Mouse (Mus musculus) liver, embryonic 12.5 days (tissue): ENCODE data around the gene Wfdc3. TPM values are rescaled to one million over a fixed set of nuclear protein-coding genes. Genes with fewer than 3 reads are reported as not detected.

Experiments
- ATAC-seq: fragments of 200-750 bp; cut with Nextera tagmentation; 2 replicates; pipeline ENCODE4 v1.8.0; 2017; ENCODE audit warnings: moderate number of reproducible peaks, mild to moderate bottlenecking, moderate library complexity
- H3K27ac ChIP-seq: fragments of 300-500 bp; sonication (generic); 2 replicates; pipeline ENCODE4 v1.5.1; 2016; ENCODE audit warnings: mild to moderate bottlenecking
- H3K27me3 ChIP-seq: fragments of 300-500 bp; sonication (generic); replicated peaks from 2 replicates; pipeline ENCODE4 v1.6.1; 2016; ENCODE audit warnings: mild to moderate bottlenecking, moderate library complexity
- H3K36me3 ChIP-seq: fragments of 300-500 bp; sonication (generic); 2 replicates; pipeline ENCODE4 v1.6.1; 2016; ENCODE audit warnings: mild to moderate bottlenecking, moderate library complexity
- H3K4me1 ChIP-seq: fragments of 300-500 bp; sonication (generic); 2 replicates; pipeline ENCODE4 v1.6.1; 2016
- H3K4me2 ChIP-seq: fragments of 300-500 bp; sonication (generic); 2 replicates; pipeline ENCODE4 v1.6.1; 2016; ENCODE audit warnings: mild to moderate bottlenecking, moderate library complexity
- H3K4me3 ChIP-seq: fragments of 300-500 bp; sonication (generic); 2 replicates; pipeline ENCODE4 v1.5.1; 2016; ENCODE audit warnings: mild to moderate bottlenecking, moderate library complexity
- H3K9ac ChIP-seq: fragments of 300-500 bp; sonication (generic); 2 replicates; pipeline ENCODE4 v1.6.1; 2016; ENCODE audit warnings: mild to moderate bottlenecking, moderate library complexity
- H3K9me3 ChIP-seq: fragments of 300-500 bp; sonication (generic); replicated peaks from 2 replicates; pipeline ENCODE4 v1.6.1; 2016; ENCODE audit warnings: mild to moderate bottlenecking, moderate library complexity
- WGBS: fragments of 180-500 bp; shearing (Covaris S2); methylation state at CpG from one replicate; pipeline ENCODE4 v1.1.7; 2016; ENCODE audit not compliant: insufficient replicate concordance; 5-methylcytosine and 5-hydroxymethylcytosine counted together
- polyA plus RNA-seq: library from polyadenylated mRNA; unstranded; fragments of >200 nt; fragmentation: Nextera tagmentation; extraction: Ambion mirVana; gene quantifications from 2 replicates; pipeline ENCODE4 v1.2.1, GENCODE M21; 2016

Gene Wfdc3
- polyA plus RNA-seq, 1 experiment from 2014 or later = 0.48 TPM

GRCm38 (mm10) chr2:164773229-164773988 is 27.7 kb upstream of the Wfdc3 start:
- Histone ChIP-seq H3K9ac (peak overlapping the region; percentile 97), H3K4me3 (peak overlapping the region; percentile 98)

GRCm38 (mm10) chr2:164771123-164771522 is 25.4 kb upstream of the Wfdc3 start:
- no peaks in the 10 kb centered on the region for H3K9me3 ChIP-seq
- H3K4me2 ChIP-seq = peak overlapping the region; percentile 85
- H3K27me3 ChIP-seq = peaks cover 13% of the 10 kb centered on the region
- peak overlapping the region; percentile 98 for H3K4me3 ChIP-seq
- H3K4me1 ChIP-seq = peaks cover 57% of the 10 kb centered on the region
- 66% methylated on average over 8 of the region's 8 CpGs for WGBS
- no peak for ATAC-seq
- H3K9ac ChIP-seq = peak overlapping the region; percentile 97
- H3K27ac ChIP-seq = peak overlapping the region; percentile 96
- peaks cover 57% of the 10 kb centered on the region for H3K36me3 ChIP-seq

More at GRCm38 (mm10) chr2:164773229-164773988, 27.7 kb upstream of the Wfdc3 start:
- H3K9me3 ChIP-seq = no peaks in the 10 kb centered on the region
- H3K4me2 ChIP-seq = peak overlapping the region; percentile 85
- peaks cover 36% of the 10 kb centered on the region for H3K27me3 ChIP-seq
- peak; percentile 6 for ATAC-seq
- peaks cover 47% of the 10 kb centered on the region for H3K4me1 ChIP-seq
- H3K27ac ChIP-seq = peak overlapping the region; percentile 96
- H3K36me3 ChIP-seq = peaks cover 35% of the 10 kb centered on the region
- WGBS = 57% methylated on average over 14 of the region's 14 CpGs

- 1% methylated on average over 15 of the region's 15 CpGs for WGBS
Measured at GRCm38 (mm10) chr2:164770279-164770678, 24.5 kb upstream of the Wfdc3 start.

GRCm38 (mm10) chr2:164769258-164770037 is 23.7 kb upstream of the Wfdc3 start, which contains the start of gene Ube2c:
Ube2c (plus strand) TSS chr2:164769898.
- H3K27ac ChIP-seq = peak within 1 kb of the TSS; percentile 96
- no peaks in the 10 kb centered on the region for H3K9me3 ChIP-seq
- peaks cover 57% of the 10 kb centered on the region for H3K4me1 ChIP-seq
- H3K4me3 ChIP-seq = peak within 1 kb of the TSS; percentile 98
- ATAC-seq = peak; percentile 95
- H3K27me3 ChIP-seq = no peaks in the 10 kb centered on the region
- peak within 1 kb of the TSS; percentile 97 for H3K9ac ChIP-seq
- peaks cover 74% of the 10 kb centered on the region for H3K36me3 ChIP-seq
- peak within 1 kb of the TSS; percentile 85 for H3K4me2 ChIP-seq
- 1% methylated on average over 53 of the region's 53 CpGs for WGBS

More at GRCm38 (mm10) chr2:164770279-164770678, 24.5 kb upstream of the Wfdc3 start:
- Histone ChIP-seq H3K27ac (peak overlapping the region; percentile 96), H3K4me2 (peak overlapping the region; percentile 85), H3K4me3 (peak overlapping the region; percentile 98), H3K9ac (peak overlapping the region; percentile 97), H3K36me3 (peaks cover 66% of the 10 kb centered on the region), H3K4me1 (peaks cover 59% of the 10 kb centered on the region), H3K27me3 (peaks cover 5% of the 10 kb centered on the region; the same call in 1 of the 2 replicates), H3K9me3 (no peaks in the 10 kb centered on the region)
- no peak for ATAC-seq

GRCm38 (mm10) chr2:164767812-164768540 is 22.2 kb upstream of the Wfdc3 start:
- 89% methylated on average over 15 of the region's 15 CpGs for WGBS
- H3K36me3 ChIP-seq = peaks cover 76% of the 10 kb centered on the region
- peak overlapping the region; percentile 74 for H3K4me2 ChIP-seq
- H3K27me3 ChIP-seq = no peaks in the 10 kb centered on the region
- H3K4me1 ChIP-seq = peaks cover 51% of the 10 kb centered on the region
- H3K9ac ChIP-seq = peak overlapping the region; percentile 18; the same call in 1 of the 2 replicates
- H3K4me3 ChIP-seq = peak overlapping the region; percentile 13
- H3K9me3 ChIP-seq = no peaks in the 10 kb centered on the region
- ATAC-seq = no peak
- peak overlapping the region; percentile 72 for H3K27ac ChIP-seq

- no peak overlapping the region for H3K9ac ChIP-seq
- peaks cover 76% of the 10 kb centered on the region for H3K36me3 ChIP-seq
- no peak overlapping the region for H3K4me2 ChIP-seq
- no peak for ATAC-seq
- H3K4me3 ChIP-seq = no peak overlapping the region
- H3K4me1 ChIP-seq = peaks cover 51% of the 10 kb centered on the region
- H3K9me3 ChIP-seq = no peaks in the 10 kb centered on the region
- H3K27me3 ChIP-seq = no peaks in the 10 kb centered on the region
- H3K27ac ChIP-seq = peak overlapping the region; percentile 64
- WGBS = 77% methylated on average over 3 of the region's 3 CpGs
Measured at GRCm38 (mm10) chr2:164765841-164766240, 20.1 kb upstream of the Wfdc3 start.

- peak overlapping the region; percentile 62 for H3K9ac ChIP-seq
- 75% methylated on average over 7 of the region's 7 CpGs for WGBS
- H3K36me3 ChIP-seq = peaks cover 95% of the 10 kb centered on the region
- peak; percentile 18; the same call in 1 of the 2 replicates for ATAC-seq
- H3K9me3 ChIP-seq = no peaks in the 10 kb centered on the region
- H3K4me3 ChIP-seq = no peak overlapping the region
- H3K27me3 ChIP-seq = no peaks in the 10 kb centered on the region
- H3K27ac ChIP-seq = peak overlapping the region; percentile 95
- peak overlapping the region; percentile 56; the same call in 1 of the 2 replicates for H3K4me2 ChIP-seq
- H3K4me1 ChIP-seq = peaks cover 71% of the 10 kb centered on the region
Measured at GRCm38 (mm10) chr2:164762593-164762992, 16.9 kb upstream of the Wfdc3 start.

GRCm38 (mm10) chr2:164761971-164762370 is 16.2 kb upstream of the Wfdc3 start:
- Histone ChIP-seq H3K4me3 (no peak overlapping the region), H3K9me3 (no peaks in the 10 kb centered on the region), H3K9ac (peak overlapping the region; percentile 62), H3K36me3 (peaks cover 95% of the 10 kb centered on the region), H3K27me3 (no peaks in the 10 kb centered on the region), H3K4me1 (peaks cover 76% of the 10 kb centered on the region), H3K4me2 (peak overlapping the region; percentile 56), H3K27ac (peak overlapping the region; percentile 95)
- ATAC-seq = no peak
- WGBS = 92% methylated on average over 4 of the region's 4 CpGs

GRCm38 (mm10) chr2:164761502-164761901 is 15.8 kb upstream of the Wfdc3 start:
- Histone ChIP-seq H3K4me1 (peaks cover 78% of the 10 kb centered on the region), H3K9me3 (no peaks in the 10 kb centered on the region), H3K27ac (peak overlapping the region; percentile 95), H3K4me3 (no peak overlapping the region), H3K9ac (peak overlapping the region; percentile 62), H3K36me3 (peaks cover 95% of the 10 kb centered on the region), H3K4me2 (peak overlapping the region; percentile 56), H3K27me3 (no peaks in the 10 kb centered on the region)
- ATAC-seq = peak; percentile 92
- 64% methylated on average over 2 of the region's 2 CpGs for WGBS

GRCm38 (mm10) chr2:164760059-164760833 is 14.5 kb upstream of the Wfdc3 start:
- WGBS = 42% methylated on average over 4 of the region's 4 CpGs
- H3K9me3 ChIP-seq = no peaks in the 10 kb centered on the region
- H3K4me2 ChIP-seq = peak overlapping the region; percentile 56
- peak overlapping the region; percentile 95 for H3K27ac ChIP-seq
- peaks cover 75% of the 10 kb centered on the region for H3K4me1 ChIP-seq
- peak overlapping the region; percentile 63 for H3K9ac ChIP-seq
- peaks cover 95% of the 10 kb centered on the region for H3K36me3 ChIP-seq
- peak; percentile 80 for ATAC-seq
- H3K4me3 ChIP-seq = 0 out of 2 replicates have a peak overlapping the region, but pooled peaks have one; percentile 16
- no peaks in the 10 kb centered on the region for H3K27me3 ChIP-seq

GRCm38 (mm10) chr2:164758692-164759091 is 13.0 kb upstream of the Wfdc3 start:
- Histone ChIP-seq H3K27ac (peak overlapping the region; percentile 95), H3K4me2 (peak overlapping the region; percentile 56), H3K27me3 (no peaks in the 10 kb centered on the region), H3K9me3 (no peaks in the 10 kb centered on the region), H3K4me1 (peaks cover 69% of the 10 kb centered on the region), H3K9ac (peak overlapping the region; percentile 63), H3K36me3 (peaks cover 100% of the 10 kb centered on the region), H3K4me3 (no peak overlapping the region)
- 43% methylated on average over 1 of the region's 1 CpGs for WGBS
- peak; percentile 75 for ATAC-seq
